Comparison of ENCODE assay signal across 8 mouse cellular contexts in genomic region chr11:3997978-3998720, GRCm38 (mm10). TPM values are rescaled to one million over a fixed set of nuclear protein-coding genes. Genes with fewer than 3 reads are reported as not detected.
A peak's percentile ranks its signal among the peaks of the same experiment; 100 is the strongest.
DNase-seq lines count a peak whose midpoint lies in the region; ATAC-seq lines count a peak whose summit lies in the region.

No protein-coding gene starts in this region.

- H3K36me3 ChIP-seq in forebrain, embryonic 14.5 days (ENCODE audit: control insufficient read depth, insufficient read depth, low read length): no peaks in the 10 kb centered on the region
- H3K36me3 ChIP-seq in limb, embryonic 11.5 days (ENCODE audit: control insufficient read depth, insufficient read depth, low read length): no peaks in the 10 kb centered on the region

- H3K9me3 ChIP-seq in forebrain, embryonic 14.5 days (replicated peaks; ENCODE audit: control insufficient read depth, low read length): no peaks in the 10 kb centered on the region
- H3K9me3 ChIP-seq in limb, embryonic 11.5 days (ENCODE audit: control insufficient read depth, low read length): no peaks in the 10 kb centered on the region

- H3K27me3 ChIP-seq in forebrain, embryonic 14.5 days (replicated peaks; ENCODE audit: control insufficient read depth, insufficient read depth, low read length): peaks cover 31% of the 10 kb centered on the region
- peaks cover 20% of the 10 kb centered on the region for H3K27me3 ChIP-seq in limb, embryonic 11.5 days (ENCODE audit: control insufficient read depth, insufficient read depth, low read length)

- DNase-seq in adrenal gland, postnatal 14 days: peak; percentile 27
- DNase-seq in adrenal gland, adult (ENCODE audit: inconsistent age in 2 of 2, low spot score in 1 of 2): no peak
- DNase-seq in CD4-positive helper T cell, adult 2 months (ENCODE audit: low read depth, low spot score): peak; percentile 17
- DNase-seq in forebrain, embryonic 14.5 days (ENCODE audit: low spot score): peak; percentile 25
- DNase-seq in limb, embryonic 11.5 days (ENCODE audit: low spot score): peak; percentile 69
- DNase-seq in neural tube, embryonic 10.5 days (ENCODE audit: extremely low spot score, low spot score): peak; percentile 36
- DNase-seq in gastrocnemius, adult 8-10 months (ENCODE audit: low spot score in 2 of 2): no peak
- no peak for DNase-seq in left cerebral cortex, adult 18-20 months (ENCODE audit: low spot score in 2 of 2)

- no peaks in the 10 kb centered on the region for H3K4me1 ChIP-seq in forebrain, embryonic 14.5 days (ENCODE audit: control insufficient read depth, insufficient read depth, low read length)
- H3K4me1 ChIP-seq in limb, embryonic 11.5 days (ENCODE audit: control insufficient read depth, insufficient read depth, low read length): peaks cover 11% of the 10 kb centered on the region

- peak overlapping the region; percentile 44 for H3K4me2 ChIP-seq in forebrain, embryonic 14.5 days (ENCODE audit: low read length)
- peak overlapping the region; percentile 46 for H3K4me2 ChIP-seq in limb, embryonic 11.5 days (ENCODE audit: low read depth, severe bottlenecking)

- no peak for ATAC-seq in forebrain, embryonic 14.5 days
- ATAC-seq in limb, embryonic 11.5 days (ENCODE audit: insufficient number of reproducible peaks, low FRiP score, low TSS enrichment, low read depth): 0 out of 2 replicates have a peak, but pooled peaks have one; percentile 32

- peak overlapping the region; percentile 16 for H3K4me3 ChIP-seq in forebrain, embryonic 14.5 days (ENCODE audit: low read depth, low read length)
- H3K4me3 ChIP-seq in limb, embryonic 11.5 days (ENCODE audit: low read depth, low read length): peak overlapping the region; percentile 9

- no peak overlapping the region for H3K27ac ChIP-seq in forebrain, embryonic 14.5 days (ENCODE audit: low read depth, low read length)
- H3K27ac ChIP-seq in limb, embryonic 11.5 days (replicated peaks; ENCODE audit: low read depth, low read length): no peak overlapping the region

- no peak overlapping the region for H3K9ac ChIP-seq in forebrain, embryonic 14.5 days (ENCODE audit: low read length)
- H3K9ac ChIP-seq in limb, embryonic 11.5 days (ENCODE audit: low read length): 0 out of 2 replicates have a peak overlapping the region, but pooled peaks have one; percentile 5

- 6% methylated on average over 66 of the region's 66 CpGs for WGBS in forebrain, embryonic 14.5 days
- 5% methylated on average over 66 of the region's 66 CpGs for WGBS in limb, embryonic 11.5 days

RNA-seq across cellular contexts. Expression of gene Gal3st1, which starts 14.7 kb away (rescaled TPM):
- total RNA-seq in adrenal gland, postnatal 14 days (2021): 0.48 and 0.53 TPM in 2 replicates
- 1.6 and 2.0 TPM in 2 replicates for polyA plus RNA-seq in forebrain, embryonic 14.5 days (2014; fragmentation: Nextera tagmentation; extraction: Ambion mirVana)
- 2.6 and 3.2 TPM in 2 replicates for polyA plus RNA-seq in limb, embryonic 11.5 days (2014; fragmentation: Nextera tagmentation; extraction: Ambion mirVana)
- under 1 TPM in 2 of 4 experiments, not detected in 2; 0.24 to 0.31 TPM for total RNA-seq in gastrocnemius, adult 8-10 months (2022)
- total RNA-seq in left cerebral cortex, adult 18-20 months (2021): 1 to 10 TPM; 8.4 to 9.1 TPM

RNA-seq across cellular contexts. Expression of gene 4930556J24Rik, which starts 21.6 kb away (rescaled TPM):
- not detected in 2 replicates for total RNA-seq in adrenal gland, postnatal 14 days (2021)
- not detected in 2 replicates for polyA plus RNA-seq in forebrain, embryonic 14.5 days (2014; fragmentation: Nextera tagmentation; extraction: Ambion mirVana)
- not detected in 2 replicates for polyA plus RNA-seq in limb, embryonic 11.5 days (2014; fragmentation: Nextera tagmentation; extraction: Ambion mirVana)
- not detected for total RNA-seq in gastrocnemius, adult 8-10 months (2022)
- total RNA-seq in left cerebral cortex, adult 18-20 months (2021): not detected

RNA-seq across cellular contexts. Expression of gene Sec14l4, which starts 33.1 kb away (rescaled TPM):
- 6.3 and 15.4 TPM in 2 replicates for total RNA-seq in adrenal gland, postnatal 14 days (2021)
- polyA plus RNA-seq in forebrain, embryonic 14.5 days (2014; fragmentation: Nextera tagmentation; extraction: Ambion mirVana): not detected in 2 replicates
- polyA plus RNA-seq in limb, embryonic 11.5 days (2014; fragmentation: Nextera tagmentation; extraction: Ambion mirVana): not detected in 2 replicates
- not detected for total RNA-seq in gastrocnemius, adult 8-10 months (2022)
- total RNA-seq in left cerebral cortex, adult 18-20 months (2021): not detected

RNA-seq across cellular contexts. Expression of gene Pes1, which starts 34.4 kb away (rescaled TPM):
- 58.4 and 71.3 TPM in 2 replicates for total RNA-seq in adrenal gland, postnatal 14 days (2021)
- polyA plus RNA-seq in forebrain, embryonic 14.5 days (2014; fragmentation: Nextera tagmentation; extraction: Ambion mirVana): 55.2 and 61.5 TPM in 2 replicates
- polyA plus RNA-seq in limb, embryonic 11.5 days (2014; fragmentation: Nextera tagmentation; extraction: Ambion mirVana): 81.9 and 87.4 TPM in 2 replicates
- total RNA-seq in gastrocnemius, adult 8-10 months (2022): 10 to 100 TPM; 25.1 to 33.5 (median 29.8) TPM
- total RNA-seq in left cerebral cortex, adult 18-20 months (2021): 10 to 100 TPM; 40.0 to 43.2 TPM

Comparison
In these comparisons a context has a peak if more than half of its experiments do, and no peak if none do; other contexts are left out.
1. DNase-seq: peak in adrenal gland, postnatal 14 days (single experiment), CD4-positive helper T cell, adult 2 months (single experiment), forebrain, embryonic 14.5 days (single experiment), limb, embryonic 11.5 days (single experiment) and neural tube, embryonic 10.5 days (single experiment); none in adrenal gland, adult (0 of 2), gastrocnemius, adult 8-10 months (0 of 2) and left cerebral cortex, adult 18-20 months (0 of 2).